Mouse (Mus musculus) forebrain, embryonic 16.5 days (tissue): ENCODE measurements around the gene Rbak. TPM values are rescaled to one million over a fixed set of nuclear protein-coding genes. Genes with fewer than 3 reads are reported as not detected.
"Not testable (repeated sequence)": the region's sequence is repeated elsewhere in the genome, so short reads cannot be mapped to it uniquely, and the experiment has no call there.

Experiments used
- ATAC-seq: fragments of 200-750 bp; cut with Nextera tagmentation; 2 replicates; pipeline ENCODE4 v1.8.0; 2017; ENCODE audit warnings: mild to moderate bottlenecking, moderate library complexity
- H3K27ac ChIP-seq: fragments of 300-500 bp; sonication (generic); 2 replicates; pipeline ENCODE4 v1.5.1; 2014; ENCODE audit warnings: low read length, control low read depth
- H3K27me3 ChIP-seq: fragments of 300-500 bp; sonication (generic); replicated peaks from 2 replicates; pipeline ENCODE4 v1.6.1; 2014; ENCODE audit warnings: low read length; ENCODE audit not compliant: control insufficient read depth, insufficient read depth
- H3K36me3 ChIP-seq: fragments of 300-500 bp; sonication (generic); 2 replicates; pipeline ENCODE4 v1.6.1; 2014; ENCODE audit not compliant: control insufficient read depth, insufficient read depth
- H3K4me1 ChIP-seq: fragments of 300-500 bp; sonication (generic); replicated peaks from 2 replicates; pipeline ENCODE4 v1.6.1; 2014; ENCODE audit warnings: low read length; ENCODE audit not compliant: control insufficient read depth, insufficient read depth
- H3K4me2 ChIP-seq: fragments of 300-500 bp; sonication (generic); 2 replicates; pipeline ENCODE4 v1.6.1; 2014; ENCODE audit warnings: mild to moderate bottlenecking, low read length, control low read depth
- H3K4me3 ChIP-seq: fragments of 300-500 bp; sonication (generic); replicated peaks from 2 replicates; pipeline ENCODE4 v1.5.1; 2014; ENCODE audit warnings: mild to moderate bottlenecking, low read length, control low read depth
- H3K9ac ChIP-seq: fragments of 300-500 bp; sonication (generic); replicated peaks from 2 replicates; pipeline ENCODE4 v1.6.1; 2014; ENCODE audit warnings: low read depth, low read length, control low read depth
- H3K9me3 ChIP-seq: fragments of 300-500 bp; sonication (generic); 2 replicates; pipeline ENCODE4 v1.6.1; 2016; ENCODE audit warnings: low read length; ENCODE audit not compliant: control insufficient read depth
- WGBS: fragments of 180-500 bp; shearing (Covaris S2); extraction: QIAGEN DNeasy Blood & Tissue Kit; methylation state at CpG from one replicate; pipeline ENCODE4 v1.1.7; 2014; 5-methylcytosine and 5-hydroxymethylcytosine counted together
- polyA plus RNA-seq: library from polyadenylated mRNA; unstranded; fragments of >200 nt; fragmentation: Nextera tagmentation; extraction: Ambion mirVana; gene quantifications from 2 replicates; pipeline ENCODE4 v1.2.1, GENCODE M21; 2015

Gene Rbak
- polyA plus RNA-seq, 1 experiment from 2014 or later: 17.9 TPM

- Histone ChIP-seq H3K4me1 (no peaks in the 10 kb centered on the region), H3K36me3 (no peaks in the 10 kb centered on the region), H3K9me3 (peaks cover 3% of the 10 kb centered on the region; the same call in 1 of the 2 replicates), H3K9ac (no peak overlapping the region), H3K27me3 (no peaks in the 10 kb centered on the region), H3K4me3 (no peak overlapping the region), H3K27ac (no peak overlapping the region), H3K4me2 (no peak overlapping the region)
- 84% methylated on average over 2 of the region's 2 CpGs for WGBS
- no peak for ATAC-seq
Measured at GRCm38 (mm10) chr5:143149536-143149935, 31.0 kb downstream of the Rbak start.

GRCm38 (mm10) chr5:143148661-143149060 lies 31.9 kb downstream of the Rbak start:
- Histone ChIP-seq H3K27ac (no peak overlapping the region), H3K9ac (no peak overlapping the region), H3K4me1 (no peaks in the 10 kb centered on the region), H3K27me3 (no peaks in the 10 kb centered on the region), H3K36me3 (no peaks in the 10 kb centered on the region), H3K9me3 (peaks cover 3% of the 10 kb centered on the region; the same call in 1 of the 2 replicates), H3K4me3 (no peak overlapping the region), H3K4me2 (no peak overlapping the region)
- 94% methylated on average over 5 of the region's 5 CpGs for WGBS
- ATAC-seq: no peak

GRCm38 (mm10) chr5:143147481-143147880 lies 33.1 kb downstream of the Rbak start, which contains the start of gene Olfr718-ps1:
Gene Olfr718-ps1 (minus strand): TSS chr5:143147581.
- no peak within 1 kb of the TSS for H3K4me2 ChIP-seq
- H3K9ac ChIP-seq: no peak within 1 kb of the TSS
- no peak within 1 kb of the TSS for H3K4me3 ChIP-seq
- H3K9me3 ChIP-seq: peaks cover 3% of the 10 kb centered on the region; the same call in 1 of the 2 replicates
- 73% methylated on average over 3 of the region's 3 CpGs for WGBS
- H3K27me3 ChIP-seq: no peaks in the 10 kb centered on the region
- H3K27ac ChIP-seq: no peak within 1 kb of the TSS
- H3K36me3 ChIP-seq: no peaks in the 10 kb centered on the region
- no peaks in the 10 kb centered on the region for H3K4me1 ChIP-seq
- ATAC-seq: no peak

- no peak overlapping the region for H3K4me3 ChIP-seq
- no peak overlapping the region for H3K9ac ChIP-seq
- no peaks in the 10 kb centered on the region for H3K27me3 ChIP-seq
- no peaks in the 10 kb centered on the region for H3K4me1 ChIP-seq
- ATAC-seq: no peak
- H3K27ac ChIP-seq: no peak overlapping the region
- no peak overlapping the region for H3K4me2 ChIP-seq
- WGBS: 87% methylated on average over 13 of the region's 13 CpGs
- H3K36me3 ChIP-seq: no peaks in the 10 kb centered on the region
- no peaks in the 10 kb centered on the region for H3K9me3 ChIP-seq
Measured at GRCm38 (mm10) chr5:143137580-143137979, 43.0 kb downstream of the Rbak start.

GRCm38 (mm10) chr5:143135042-143135441 lies 45.5 kb downstream of the Rbak start:
- Histone ChIP-seq H3K4me1 (no peaks in the 10 kb centered on the region), H3K4me3 (no peak overlapping the region), H3K36me3 (no peaks in the 10 kb centered on the region), H3K4me2 (no peak overlapping the region), H3K27ac (no peak overlapping the region), H3K9me3 (no peaks in the 10 kb centered on the region; the same call in 1 of the 2 replicates), H3K27me3 (no peaks in the 10 kb centered on the region), H3K9ac (no peak overlapping the region)
- ATAC-seq: no peak
- WGBS: 92% methylated on average over 7 of the region's 7 CpGs

GRCm38 (mm10) chr5:143134216-143135010 lies 46.2 kb downstream of the Rbak start:
- WGBS: 85% methylated on average over 3 of the region's 6 CpGs
- not testable (repeated sequence) for H3K36me3 ChIP-seq, H3K4me3 ChIP-seq, H3K27ac ChIP-seq, ATAC-seq, H3K9me3 ChIP-seq, H3K4me2 ChIP-seq, H3K9ac ChIP-seq, H3K27me3 ChIP-seq, H3K4me1 ChIP-seq

GRCm38 (mm10) chr5:143132935-143133514 lies 47.5 kb downstream of the Rbak start:
- Histone ChIP-seq H3K4me1 (no peaks in the 10 kb centered on the region), H3K4me3 (no peak overlapping the region), H3K27ac (no peak overlapping the region), H3K4me2 (no peak overlapping the region), H3K27me3 (no peaks in the 10 kb centered on the region), H3K36me3 (no peaks in the 10 kb centered on the region), H3K9me3 (peaks cover 6% of the 10 kb centered on the region; the same call in 1 of the 2 replicates), H3K9ac (no peak overlapping the region)
- ATAC-seq: no peak
- WGBS: 87% methylated on average over 13 of the region's 13 CpGs

GRCm38 (mm10) chr5:143130342-143130741 lies 50.2 kb downstream of the Rbak start:
- Histone ChIP-seq H3K9me3 (peaks cover 6% of the 10 kb centered on the region; the same call in 1 of the 2 replicates), H3K4me2 (no peak overlapping the region), H3K4me1 (peaks cover 5% of the 10 kb centered on the region), H3K4me3 (no peak overlapping the region), H3K9ac (no peak overlapping the region), H3K36me3 (no peaks in the 10 kb centered on the region), H3K27me3 (no peaks in the 10 kb centered on the region), H3K27ac (no peak overlapping the region)
- ATAC-seq: no peak
- WGBS: 92% methylated on average over 7 of the region's 7 CpGs

- H3K4me1 ChIP-seq: peaks cover 7% of the 10 kb centered on the region
- no peak overlapping the region for H3K4me3 ChIP-seq
- no peak overlapping the region for H3K27ac ChIP-seq
- no peak overlapping the region for H3K4me2 ChIP-seq
- H3K9me3 ChIP-seq: peaks cover 6% of the 10 kb centered on the region; the same call in 1 of the 2 replicates
- ATAC-seq: no peak
- no peaks in the 10 kb centered on the region for H3K27me3 ChIP-seq
- H3K36me3 ChIP-seq: no peaks in the 10 kb centered on the region
- WGBS: 90% methylated on average over 16 of the region's 16 CpGs
- no peak overlapping the region for H3K9ac ChIP-seq
Measured at GRCm38 (mm10) chr5:143129101-143129500, 51.5 kb downstream of the Rbak start.
